Mouse (Mus musculus) kidney, embryonic 16.5 days (tissue): ENCODE measurements around the gene Sugt1. TPM values are rescaled to one million over a fixed set of nuclear protein-coding genes. Genes with fewer than 3 reads are reported as not detected.

ENCODE experiments used
- ATAC-seq: fragments of 200-750 bp; cut with Nextera tagmentation; 2 replicates; pipeline ENCODE4 v1.8.0; 2017; ENCODE audit warnings: moderate TSS enrichment; ENCODE audit not compliant: low FRiP score, low TSS enrichment
- H3K27ac ChIP-seq: fragments of 300-500 bp; sonication (generic); 2 replicates; pipeline ENCODE4 v1.5.1; 2014; ENCODE audit warnings: low read length
- H3K27me3 ChIP-seq: fragments of 300-500 bp; sonication (generic); 2 replicates; pipeline ENCODE4 v1.6.1; 2014; ENCODE audit warnings: low read length, control low read depth, mixed read lengths; ENCODE audit not compliant: insufficient read depth
- H3K36me3 ChIP-seq: fragments of 300-500 bp; sonication (generic); 2 replicates; pipeline ENCODE4 v1.6.1; 2014; ENCODE audit warnings: low read length, control low read depth, mixed read lengths; ENCODE audit not compliant: insufficient read depth
- H3K4me1 ChIP-seq: fragments of 300-500 bp; sonication (generic); 2 replicates; pipeline ENCODE4 v1.6.1; 2014; ENCODE audit warnings: low read length, control low read depth, mixed read lengths; ENCODE audit not compliant: insufficient read depth
- H3K4me2 ChIP-seq: fragments of 300-500 bp; sonication (generic); replicated peaks from 2 replicates; pipeline ENCODE4 v1.6.1; 2014; ENCODE audit warnings: low read depth, low read length
- H3K4me3 ChIP-seq: fragments of 300-500 bp; sonication (generic); 2 replicates; pipeline ENCODE4 v1.5.1; 2014; ENCODE audit warnings: mild to moderate bottlenecking, low read length
- H3K9ac ChIP-seq: fragments of 300-500 bp; sonication (generic); replicated peaks from 2 replicates; pipeline ENCODE4 v1.6.1; 2014; ENCODE audit warnings: low read length
- H3K9me3 ChIP-seq: fragments of 300-500 bp; sonication (generic); 2 replicates; pipeline ENCODE4 v1.6.1; 2016; ENCODE audit warnings: low read length, control low read depth
- WGBS: fragments of 180-500 bp; shearing (Covaris S2); extraction: QIAGEN DNeasy Blood & Tissue Kit; methylation state at CpG from one replicate; pipeline ENCODE4 v1.1.7; 2014; 5-methylcytosine and 5-hydroxymethylcytosine counted together
- polyA plus RNA-seq: library from polyadenylated mRNA; unstranded; fragments of >200 nt; fragmentation: Nextera tagmentation; extraction: Ambion mirVana; gene quantifications from 2 replicates; pipeline ENCODE4 v1.2.1, GENCODE M21; 2015

Sugt1 gene
- polyA plus RNA-seq, 1 experiment from 2014 or later: 114 TPM

DNA sequence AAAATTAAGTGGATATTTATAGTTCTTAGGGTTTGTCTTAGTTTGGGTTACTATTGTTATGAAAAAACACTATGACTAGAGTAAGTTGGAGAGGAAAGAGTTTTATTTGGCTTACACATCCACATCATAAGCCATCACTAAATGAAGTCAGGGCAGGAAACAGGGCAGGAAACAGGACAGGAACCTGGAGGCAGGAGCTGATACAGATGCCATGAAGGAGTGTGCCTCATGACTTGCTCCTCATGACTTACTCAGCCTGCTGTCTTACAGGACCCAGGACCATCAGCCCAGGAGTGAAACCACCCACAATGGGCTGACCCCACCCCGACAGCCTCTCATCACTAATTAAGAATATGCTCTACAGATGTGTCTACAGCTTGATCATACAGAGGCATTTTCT lies 13.1 kb upstream of the Sugt1 start:
- H3K9me3 ChIP-seq: peaks cover 3% of the 10 kb centered on the region; the same call in 1 of the 2 replicates
- ATAC-seq: no peak
- WGBS: 100% methylated on average over 1 of the region's 1 CpGs

DNA sequence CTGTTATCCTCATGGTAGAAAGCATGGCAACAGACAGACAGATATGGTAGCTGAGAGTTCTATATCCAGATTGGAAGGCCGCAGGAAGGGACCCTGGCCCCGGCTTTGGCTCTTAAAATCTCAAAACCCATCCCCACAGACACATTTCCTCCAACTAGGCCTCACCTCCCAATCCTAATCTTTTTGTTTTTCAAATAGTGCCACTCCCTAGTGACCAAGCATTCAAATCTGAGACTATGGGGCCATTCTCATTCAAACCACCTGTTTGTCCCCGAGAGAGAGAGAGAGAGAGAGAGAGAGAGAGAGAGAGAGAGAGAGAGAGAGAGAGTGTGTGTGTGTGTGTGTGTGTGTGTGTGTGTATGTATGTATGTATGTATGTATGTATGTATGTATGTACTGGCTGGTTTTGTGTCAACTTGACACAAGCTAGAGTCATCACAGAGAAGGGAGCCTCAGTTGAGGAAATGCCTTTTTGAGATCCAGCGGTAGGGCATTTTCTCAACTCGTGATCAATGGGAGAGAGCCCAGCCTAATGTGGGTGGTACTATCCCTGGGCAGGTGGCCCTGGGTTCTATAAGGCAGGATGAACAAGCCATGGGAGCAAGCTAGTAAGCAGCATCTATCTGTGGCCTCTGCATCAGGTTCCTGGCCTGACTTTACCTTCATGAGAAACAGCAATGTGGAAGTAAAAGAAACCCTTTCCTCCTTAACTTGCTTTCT lies 3.8 kb upstream of the Sugt1 start:
- Histone ChIP-seq H3K9ac (no peak overlapping the region), H3K27ac (no peak overlapping the region), H3K4me2 (no peak overlapping the region), H3K27me3 (no peaks in the 10 kb centered on the region), H3K4me1 (peaks cover 11% of the 10 kb centered on the region), H3K9me3 (peaks cover 1% of the 10 kb centered on the region; the same call in 1 of the 2 replicates), H3K36me3 (peaks cover 18% of the 10 kb centered on the region), H3K4me3 (no peak overlapping the region)
- 85% methylated on average over 5 of the region's 5 CpGs for WGBS
- no peak for ATAC-seq

More for the DNA sequence above, 13.1 kb upstream of the Sugt1 start:
- H3K9ac ChIP-seq: no peak overlapping the region
- H3K27ac ChIP-seq: no peak overlapping the region
- H3K27me3 ChIP-seq: no peaks in the 10 kb centered on the region
- peaks cover 27% of the 10 kb centered on the region for H3K36me3 ChIP-seq
- H3K4me3 ChIP-seq: no peak overlapping the region
- no peak overlapping the region for H3K4me2 ChIP-seq
- no peaks in the 10 kb centered on the region for H3K4me1 ChIP-seq

DNA sequence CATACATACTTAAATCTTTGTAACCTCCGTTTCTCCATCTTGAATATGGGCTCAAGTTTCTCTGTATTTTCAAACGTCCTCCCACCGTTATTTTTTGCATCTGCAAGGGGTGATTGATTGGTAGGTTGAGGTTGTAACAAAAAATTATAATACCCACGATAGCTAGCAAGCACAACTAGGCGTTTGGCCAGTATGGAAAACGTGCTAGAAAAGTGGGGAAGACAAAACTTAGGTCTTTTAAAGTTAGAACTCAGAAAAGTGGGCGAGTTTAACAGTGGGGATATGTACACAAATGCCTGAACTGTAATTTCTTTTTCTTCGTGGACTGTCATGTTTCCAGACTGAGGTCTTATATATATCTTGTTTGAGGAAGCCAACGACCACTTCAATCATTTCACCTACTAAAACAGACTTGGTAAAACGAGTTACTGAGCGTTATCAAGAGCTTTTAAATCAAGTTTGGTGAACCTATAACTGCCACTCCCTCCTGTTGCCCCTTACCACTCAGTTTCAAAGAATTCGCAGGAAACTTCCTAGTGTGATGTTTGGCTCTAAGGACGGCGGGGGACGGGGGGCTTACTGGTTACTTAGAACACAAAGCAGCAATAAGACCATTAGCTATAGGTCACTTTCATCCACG lies 872 bp upstream of the Sugt1 start:
- WGBS: 33% methylated on average over 16 of the region's 16 CpGs
- H3K4me2 ChIP-seq: peak overlapping the region; percentile 90
- H3K36me3 ChIP-seq: 0 out of 2 replicates have a peak, but pooled peaks cover 4% of the 10 kb centered on the region
- H3K9me3 ChIP-seq: no peaks in the 10 kb centered on the region
- peaks cover 19% of the 10 kb centered on the region for H3K4me1 ChIP-seq
- H3K9ac ChIP-seq: peak overlapping the region; percentile 80
- H3K27me3 ChIP-seq: no peaks in the 10 kb centered on the region
- H3K27ac ChIP-seq: peak overlapping the region; percentile 96
- no peak for ATAC-seq
- peak overlapping the region; percentile 66 for H3K4me3 ChIP-seq

DNA sequence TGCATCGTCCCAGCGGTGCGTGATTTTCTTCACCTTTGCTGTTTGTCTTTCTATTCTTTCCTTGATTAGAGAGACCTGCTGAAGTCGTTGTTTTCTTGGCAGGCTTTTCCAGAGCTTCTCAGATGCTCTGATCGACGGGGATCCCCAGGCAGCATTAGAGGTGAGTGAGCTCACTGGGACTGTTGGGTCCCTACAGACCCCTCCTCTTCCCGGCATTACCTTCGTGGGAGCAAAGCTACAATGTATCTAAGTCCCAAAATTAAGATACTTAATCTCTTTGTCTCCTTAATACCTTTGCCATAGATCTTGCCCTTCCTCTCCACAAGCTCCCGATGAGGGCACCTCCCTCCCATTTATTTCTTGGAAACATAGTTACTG lies 350 bp downstream of the Sugt1 start:
- peak overlapping the region; percentile 96 for H3K27ac ChIP-seq
- 0% methylated on average over 9 of the region's 9 CpGs for WGBS
- peak overlapping the region; percentile 80 for H3K9ac ChIP-seq
- peaks cover 19% of the 10 kb centered on the region for H3K4me1 ChIP-seq
- no peaks in the 10 kb centered on the region for H3K27me3 ChIP-seq
- ATAC-seq: peak; percentile 43
- H3K4me2 ChIP-seq: peak overlapping the region; percentile 90
- peak overlapping the region; percentile 66 for H3K4me3 ChIP-seq
- H3K36me3 ChIP-seq: no peaks in the 10 kb centered on the region
- H3K9me3 ChIP-seq: no peaks in the 10 kb centered on the region

DNA sequence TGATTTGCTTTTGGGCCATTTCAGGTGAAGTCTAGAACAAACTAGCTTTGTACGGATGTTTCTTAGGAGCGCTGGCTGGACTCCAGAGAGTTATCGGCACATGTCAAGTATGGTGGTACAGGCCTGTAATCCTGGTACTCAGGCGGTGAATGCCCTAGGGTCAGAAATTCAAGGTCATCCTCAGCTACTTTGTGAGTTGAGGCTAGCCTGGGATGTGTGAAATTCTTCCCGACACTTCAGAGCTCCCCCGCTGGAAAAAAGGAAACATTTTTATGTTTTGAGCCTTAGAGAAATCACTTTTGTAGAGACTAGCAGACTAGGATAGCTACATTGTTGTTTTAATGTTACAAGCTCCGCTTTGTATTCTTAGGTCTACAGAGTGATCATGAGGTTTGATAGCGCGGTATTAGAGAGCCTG lies 1.1 kb downstream of the Sugt1 start:
- Histone ChIP-seq H3K9me3 (no peaks in the 10 kb centered on the region), H3K27ac (no peak overlapping the region), H3K4me3 (peak overlapping the region; percentile 66), H3K9ac (peak overlapping the region; percentile 80), H3K4me2 (peak overlapping the region; percentile 90), H3K4me1 (peaks cover 19% of the 10 kb centered on the region), H3K36me3 (no peaks in the 10 kb centered on the region), H3K27me3 (no peaks in the 10 kb centered on the region)
- no peak for ATAC-seq
- WGBS: 83% methylated on average over 9 of the region's 9 CpGs

DNA sequence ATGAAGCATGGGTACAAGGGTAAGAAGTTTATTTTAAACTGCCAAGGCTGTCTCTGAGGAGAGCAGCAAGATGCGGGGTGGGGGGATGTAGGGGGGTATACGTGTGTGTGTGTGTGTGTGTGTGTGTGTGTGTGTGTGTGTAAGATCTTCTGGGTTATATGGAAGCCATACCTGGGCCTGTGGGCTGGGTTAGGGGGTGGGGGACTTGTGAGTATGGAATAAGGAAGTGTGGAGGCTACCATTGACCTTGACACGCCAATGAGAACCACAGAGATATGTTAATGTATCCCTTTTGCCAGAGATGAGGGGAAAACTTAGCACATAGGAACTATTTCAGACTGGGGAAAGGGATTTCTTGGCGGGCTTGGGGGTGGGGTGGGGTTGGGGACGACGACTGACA lies 1.9 kb downstream of the Sugt1 start:
- Histone ChIP-seq H3K27me3 (no peaks in the 10 kb centered on the region), H3K9ac (no peak overlapping the region), H3K27ac (no peak overlapping the region), H3K4me2 (no peak overlapping the region), H3K36me3 (no peaks in the 10 kb centered on the region), H3K4me1 (peaks cover 19% of the 10 kb centered on the region), H3K4me3 (no peak overlapping the region), H3K9me3 (no peaks in the 10 kb centered on the region)
- ATAC-seq: no peak
- WGBS: 92% methylated on average over 6 of the region's 6 CpGs

DNA sequence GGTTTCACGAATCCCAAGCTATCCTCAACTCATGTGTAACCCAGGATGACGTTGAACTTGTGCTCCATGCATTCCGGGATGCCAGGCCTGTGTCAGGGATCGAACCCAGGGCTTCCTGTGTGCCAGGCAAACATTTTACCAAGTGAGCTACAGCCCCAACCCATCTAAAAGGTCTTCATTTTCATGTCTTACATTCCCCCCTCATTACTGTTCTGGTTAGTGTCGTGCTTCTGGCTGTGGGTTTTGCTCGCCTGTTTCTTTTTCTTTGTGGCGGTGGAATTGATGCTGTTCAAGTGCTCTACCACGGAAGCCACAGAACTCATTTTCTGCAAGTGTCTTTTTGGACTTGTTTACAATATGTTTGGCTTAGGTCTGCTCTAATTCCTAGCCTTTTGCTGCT lies 3.4 kb downstream of the Sugt1 start:
- Histone ChIP-seq H3K4me1 (peaks cover 19% of the 10 kb centered on the region), H3K4me3 (no peak overlapping the region), H3K27ac (no peak overlapping the region), H3K4me2 (no peak overlapping the region), H3K9me3 (no peaks in the 10 kb centered on the region), H3K27me3 (no peaks in the 10 kb centered on the region), H3K36me3 (peaks cover 9% of the 10 kb centered on the region), H3K9ac (no peak overlapping the region)
- 95% methylated on average over 8 of the region's 8 CpGs for WGBS
- ATAC-seq: no peak

DNA sequence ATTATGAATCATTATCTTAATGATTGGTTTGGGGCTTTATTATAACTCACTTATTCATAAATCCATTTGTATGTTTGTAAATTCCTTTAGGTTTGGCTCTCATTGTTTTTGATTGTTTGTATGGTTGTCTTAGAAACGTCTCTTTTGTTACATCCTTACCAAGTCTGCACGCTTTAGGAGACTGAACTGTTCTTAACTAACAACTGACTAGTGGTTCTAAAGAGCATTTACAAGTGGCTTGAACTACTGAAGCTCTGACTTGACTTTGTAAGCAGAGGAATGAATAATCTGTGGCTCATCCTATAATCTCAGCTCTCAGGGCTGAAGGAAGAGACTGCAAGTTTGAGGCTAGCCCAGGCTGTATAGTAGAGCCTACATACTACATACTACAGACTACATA lies 4.1 kb downstream of the Sugt1 start:
- Histone ChIP-seq H3K4me2 (no peak overlapping the region), H3K9ac (no peak overlapping the region), H3K27ac (no peak overlapping the region), H3K9me3 (no peaks in the 10 kb centered on the region), H3K4me3 (no peak overlapping the region), H3K36me3 (peaks cover 12% of the 10 kb centered on the region), H3K27me3 (no peaks in the 10 kb centered on the region), H3K4me1 (peaks cover 17% of the 10 kb centered on the region)
- 100% methylated on average over 2 of the region's 2 CpGs for WGBS
- no peak for ATAC-seq

DNA sequence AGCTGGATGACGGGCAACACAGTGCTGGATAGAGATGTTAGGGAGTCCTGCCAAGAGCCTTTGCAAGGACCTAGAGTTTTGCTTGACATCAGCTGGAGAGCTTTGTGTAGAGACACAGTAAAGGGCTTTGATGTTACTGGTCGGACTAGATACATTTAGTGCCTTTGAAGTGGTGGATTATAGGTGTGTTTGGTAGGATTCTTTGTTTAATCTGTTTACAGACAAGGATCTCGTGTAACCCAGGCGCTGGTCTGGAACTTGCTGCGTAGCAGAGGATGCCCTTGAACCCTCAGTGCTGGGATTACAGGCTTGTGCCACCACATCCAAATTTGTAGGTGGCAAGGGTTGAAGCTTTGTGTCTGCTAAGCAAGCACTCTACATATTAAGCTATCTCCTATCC lies 6.6 kb downstream of the Sugt1 start:
- Histone ChIP-seq H3K27ac (no peak overlapping the region), H3K9me3 (no peaks in the 10 kb centered on the region), H3K4me2 (no peak overlapping the region), H3K27me3 (no peaks in the 10 kb centered on the region), H3K36me3 (peaks cover 24% of the 10 kb centered on the region), H3K9ac (no peak overlapping the region), H3K4me1 (peaks cover 5% of the 10 kb centered on the region; the same call in 1 of the 2 replicates), H3K4me3 (no peak overlapping the region)
- no peak for ATAC-seq
- WGBS: 89% methylated on average over 5 of the region's 5 CpGs

DNA sequence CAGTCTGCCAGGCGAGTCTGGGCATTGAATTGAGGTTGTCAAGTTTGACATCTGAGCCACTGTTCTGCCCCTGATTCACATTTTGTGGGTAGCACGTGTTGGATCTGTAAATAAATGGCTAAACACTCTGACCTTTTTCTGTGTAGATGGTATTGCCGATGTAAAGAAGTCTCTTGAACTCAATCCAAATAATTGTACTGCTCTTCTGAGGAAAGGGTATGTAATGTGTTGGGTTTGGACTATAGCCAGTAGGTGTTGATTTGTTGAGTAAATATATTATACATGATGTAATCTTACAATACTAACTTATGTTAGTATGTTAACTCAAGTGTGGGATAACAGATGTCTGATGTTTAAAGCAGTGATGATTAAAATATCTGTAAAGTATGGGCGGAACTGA lies 9.1 kb downstream of the Sugt1 start:
- Histone ChIP-seq H3K9ac (no peak overlapping the region), H3K4me3 (no peak overlapping the region), H3K27ac (no peak overlapping the region), H3K36me3 (peaks cover 32% of the 10 kb centered on the region), H3K4me2 (no peak overlapping the region), H3K4me1 (no peaks in the 10 kb centered on the region), H3K27me3 (no peaks in the 10 kb centered on the region), H3K9me3 (no peaks in the 10 kb centered on the region)
- WGBS: 64% methylated on average over 4 of the region's 4 CpGs
- no peak for ATAC-seq
